In genomic region chr1:39670211-39670935, GRCm38 (mm10) we compare ENCODE assay signal across 32 mouse cellular contexts. TPM values are rescaled to one million over a fixed set of nuclear protein-coding genes. Genes with fewer than 3 reads are reported as not detected.
DNase-seq lines count a peak whose midpoint lies in the region; ATAC-seq lines count a peak whose summit lies in the region.
"Had no signal": no experiment of that assay in that cellular context is flagged by ENCODE, and none has a peak within 500 bp of the region (broad histone marks: within the 10 kb centered on the region; RNA-seq: fewer than 3 reads in every experiment).

No protein-coding gene starts in this region.

- H3K9ac ChIP-seq in heart, embryonic 11.5 days (ENCODE audit: low read depth, low read length) = no peak overlapping the region
- H3K9ac ChIP-seq in intestine, embryonic 16.5 days (ENCODE audit: low read depth, low read length) = no peak overlapping the region
- H3K9ac ChIP-seq: hindbrain, embryonic 15.5 days; liver, embryonic 14.5 days; midbrain, embryonic 13.5 days had no signal

- peaks cover 3% of the 10 kb centered on the region; the same call in 1 of the 2 replicates for H3K9me3 ChIP-seq in heart, embryonic 11.5 days (replicated peaks; ENCODE audit: control insufficient read depth, low read length)
- H3K9me3 ChIP-seq in intestine, embryonic 16.5 days (ENCODE audit: control insufficient read depth, low read length) = no peaks in the 10 kb centered on the region
- H3K9me3 ChIP-seq: hindbrain, embryonic 10.5 days; hindbrain, embryonic 15.5 days; midbrain, embryonic 13.5 days had no signal

- no peak overlapping the region for H3K4me3 ChIP-seq in heart, embryonic 11.5 days (ENCODE audit: low read depth, low read length)
- no peak overlapping the region for H3K4me3 ChIP-seq in intestine, embryonic 16.5 days (ENCODE audit: low read length)
- H3K4me3 ChIP-seq: hindbrain, embryonic 10.5 days; hindbrain, embryonic 15.5 days; midbrain, embryonic 13.5 days had no signal

- DNase-seq in heart, adult 11 months = peak; percentile 91
- DNase-seq in lung, postnatal 36 days = peak; percentile 7
- no peak for DNase-seq in lung, postnatal 25 days (ENCODE audit: low spot score)
- no peak for DNase-seq in layer of hippocampus, postnatal 10 days (ENCODE audit: low spot score in 2 of 2)
- no peak for DNase-seq in thymus, postnatal 25 days
- DNase-seq: adrenal gland, postnatal 10 days; cerebellum, adult 18-20 months; cerebellum, postnatal 14 days; gastrocnemius, postnatal 14 days; kidney, adult 11 months; kidney, postnatal 14 days; layer of hippocampus, adult 9-11 months; liver; lung, adult 2 months; lung, postnatal 10 days; right cerebral cortex, postnatal 25 days; spleen, adult 18-20 months; thymus, postnatal 14 days had no signal

- no peak for ATAC-seq in heart, embryonic 11.5 days (replicated peaks; ENCODE audit: insufficient number of reproducible peaks, low FRiP score, low TSS enrichment)
- ATAC-seq in intestine, embryonic 16.5 days = peak; percentile 62; the same call in 1 of the 2 replicates
- ATAC-seq: forebrain, embryonic 14.5 days; midbrain, embryonic 13.5 days; Patski had no signal

- 80% methylated on average over 17 of the region's 17 CpGs for WGBS in heart, embryonic 11.5 days (ENCODE audit: insufficient replicate concordance)
- 82% methylated on average over 17 of the region's 17 CpGs for WGBS in intestine, embryonic 16.5 days

- no peaks in the 10 kb centered on the region for H3K36me3 ChIP-seq in heart, embryonic 11.5 days (ENCODE audit: control insufficient read depth, insufficient read depth, low read length)
- H3K36me3 ChIP-seq in intestine, embryonic 16.5 days (ENCODE audit: control insufficient read depth, insufficient read depth, low read length) = no peaks in the 10 kb centered on the region
- H3K36me3 ChIP-seq: hindbrain, embryonic 10.5 days; hindbrain, embryonic 15.5 days; midbrain, embryonic 13.5 days had no signal

- H3K4me2 ChIP-seq in heart, embryonic 11.5 days = no peak overlapping the region
- no peak overlapping the region for H3K4me2 ChIP-seq in intestine, embryonic 16.5 days (ENCODE audit: low read depth, low read length)
- H3K4me2 ChIP-seq: hindbrain, embryonic 15.5 days; midbrain, embryonic 13.5 days had no signal

- no peaks in the 10 kb centered on the region for H3K4me1 ChIP-seq in heart, embryonic 11.5 days (ENCODE audit: control insufficient read depth, insufficient read depth, low read length)
- no peaks in the 10 kb centered on the region for H3K4me1 ChIP-seq in intestine, embryonic 16.5 days (ENCODE audit: control insufficient read depth, insufficient read depth, low read length)
- H3K4me1 ChIP-seq: hindbrain, embryonic 10.5 days; hindbrain, embryonic 15.5 days; midbrain, embryonic 13.5 days had no signal

- 0 out of 2 replicates have a peak, but pooled peaks cover 2% of the 10 kb centered on the region for H3K27me3 ChIP-seq in heart, embryonic 11.5 days (ENCODE audit: control insufficient read depth, insufficient read depth, low read length)
- H3K27me3 ChIP-seq in intestine, embryonic 16.5 days (replicated peaks; ENCODE audit: control insufficient read depth, insufficient read depth, low read length) = no peaks in the 10 kb centered on the region
- H3K27me3 ChIP-seq: hindbrain, embryonic 15.5 days; midbrain, embryonic 13.5 days had no signal

- no peak overlapping the region for H3K27ac ChIP-seq in heart, embryonic 11.5 days (ENCODE audit: low read depth, low read length)
- H3K27ac ChIP-seq in intestine, embryonic 16.5 days (ENCODE audit: low read length) = no peak overlapping the region
- H3K27ac ChIP-seq: hindbrain, embryonic 10.5 days; hindbrain, embryonic 15.5 days; liver, embryonic 14.5 days; midbrain, embryonic 13.5 days had no signal

RNA-seq across cellular contexts. Expression of gene Creg2, which starts 19.1 kb away (rescaled TPM):
- polyA plus RNA-seq in heart, embryonic 11.5 days (2014; fragmentation: Nextera tagmentation; extraction: Ambion mirVana) = 0.03 and 0.06 TPM in 2 replicates
- polyA plus RNA-seq in intestine, embryonic 16.5 days (2015; fragmentation: Nextera tagmentation; extraction: Ambion mirVana) = 0.18 and 0.22 TPM in 2 replicates
- 10 to 100 TPM; 51.6 to 54.2 TPM for total RNA-seq in layer of hippocampus, postnatal 10 days (2021)
- total RNA-seq: granulocyte monocyte progenitor cell, adult 5-6 weeks; megakaryocyte progenitor cell, adult 5-6 weeks; MEL had no signal
- polyA plus RNA-seq: kidney, embryonic 14.5 days; limb, embryonic 11.5 days; Patski had no signal

RNA-seq across cellular contexts. Expression of gene Rfx8, which starts 50.4 kb away (rescaled TPM):
- polyA plus RNA-seq in heart, embryonic 11.5 days (2014; fragmentation: Nextera tagmentation; extraction: Ambion mirVana) = 0.74 and 1.5 TPM in 2 replicates
- 0.18 TPM in 1 of 2 replicates, not detected in the other for polyA plus RNA-seq in intestine, embryonic 16.5 days (2015; fragmentation: Nextera tagmentation; extraction: Ambion mirVana)
- total RNA-seq in layer of hippocampus, postnatal 10 days (2021) = under 1 TPM in 1 of 2 experiments, not detected in 1; 0.31 TPM
- total RNA-seq: granulocyte monocyte progenitor cell, adult 5-6 weeks; MEL; neutrophil, adult 5-6 weeks had no signal
- polyA plus RNA-seq: Patski had no signal

Comparison
In these comparisons a context has a peak if more than half of its experiments do, and no peak if none do; other contexts are left out.
1. DNase-seq: peak in heart, adult 11 months (single experiment) and lung, postnatal 36 days (single experiment); none in lung, postnatal 25 days (single experiment), layer of hippocampus, postnatal 10 days (0 of 2) and thymus, postnatal 25 days (single experiment).